Mouse (Mus musculus) brain, embryonic 14.5 days (tissue): ENCODE measurements around the gene Gm39653.

ENCODE experiments used
- CTCF ChIP-seq: fragments of 200-500 bp; IDR thresholded peaks from 2 replicates; pipeline ENCODE4 v1.5.1; 2012; ENCODE audit warnings: inconsistent platforms, mild to moderate bottlenecking, moderate library complexity, borderline replicate concordance; ENCODE audit not compliant: insufficient read depth, insufficient read length; ENCODE audit errors: extremely low read depth
- POLR2A ChIP-seq: fragments of 200-500 bp; IDR thresholded peaks from 2 replicates; pipeline ENCODE4 v1.6.1; 2012; ENCODE audit warnings: mild to moderate bottlenecking, inconsistent platforms, borderline replicate concordance; ENCODE audit not compliant: poor library complexity, insufficient read depth, insufficient read length, severe bottlenecking; ENCODE audit errors: extremely low read depth

DNA sequence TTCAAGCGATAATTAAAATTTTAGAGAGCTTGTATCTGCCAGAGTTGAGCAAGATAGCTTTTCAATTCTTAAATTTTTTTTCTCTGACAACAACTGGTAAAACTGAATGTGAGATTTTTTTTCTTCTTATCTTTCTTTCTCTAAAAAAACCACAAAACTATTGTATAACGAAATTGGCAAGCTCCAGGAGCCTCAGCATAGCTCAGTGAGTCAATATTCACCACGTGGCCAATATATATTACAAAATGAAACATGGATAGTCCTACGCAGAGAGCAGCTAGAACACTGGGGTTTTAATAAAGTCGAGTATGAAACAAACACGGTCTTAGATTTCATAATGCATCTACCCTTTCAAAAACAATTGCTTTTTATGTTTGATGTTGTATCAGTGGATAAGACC, 24.2 kb downstream of the Gm39653 start:
- no peak for TF ChIP-seq POLR2A
- TF ChIP-seq CTCF, result no peak
